Mouse (Mus musculus) frontal cortex, postnatal 10 days (tissue): ENCODE measurements around the gene Bmpr1b.

Source experiments
- DNase-seq, 2 experiments: peaks; one replicate each; pipeline ENCODE4 v3.0.0; 2022; ENCODE audit warnings: low spot score in 2 of 2, mixed read lengths in 1 of 2

Gene Bmpr1b

DNA sequence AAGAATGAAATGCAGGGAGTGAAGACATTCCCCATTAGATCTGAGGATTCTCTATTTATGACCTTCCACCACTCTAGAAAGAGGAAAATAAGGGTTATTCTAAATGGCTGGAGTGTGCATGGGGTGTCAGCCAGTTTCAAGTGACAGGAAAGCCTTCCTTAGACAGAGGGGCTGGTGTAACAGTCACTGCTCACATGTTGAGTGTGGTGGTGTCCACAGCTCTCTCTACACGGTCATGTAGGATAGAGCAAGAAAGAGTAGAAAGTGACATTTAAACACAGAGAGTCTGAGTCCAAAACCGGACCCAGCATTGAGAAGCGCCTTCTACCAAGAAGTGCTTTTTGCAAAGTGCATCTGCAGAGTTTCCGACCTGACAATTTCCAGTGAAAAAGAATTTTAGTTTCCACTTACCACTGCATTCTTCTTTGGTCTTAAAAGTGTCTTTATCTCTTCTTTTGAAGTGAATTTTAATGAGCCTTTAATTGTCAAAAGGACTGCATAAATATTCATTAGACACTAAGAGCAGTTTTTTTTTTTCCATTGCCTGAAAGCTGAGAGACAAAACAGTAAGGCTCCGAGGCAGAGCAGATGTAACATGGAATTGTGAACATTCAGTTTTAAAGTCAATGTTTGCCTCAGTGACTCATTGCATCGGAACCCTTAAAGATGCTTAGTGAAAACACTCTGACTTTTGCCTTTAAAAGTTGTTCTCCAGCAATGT lies 263.2 kb downstream of the Bmpr1b start:
- no peak for DNase-seq

DNA sequence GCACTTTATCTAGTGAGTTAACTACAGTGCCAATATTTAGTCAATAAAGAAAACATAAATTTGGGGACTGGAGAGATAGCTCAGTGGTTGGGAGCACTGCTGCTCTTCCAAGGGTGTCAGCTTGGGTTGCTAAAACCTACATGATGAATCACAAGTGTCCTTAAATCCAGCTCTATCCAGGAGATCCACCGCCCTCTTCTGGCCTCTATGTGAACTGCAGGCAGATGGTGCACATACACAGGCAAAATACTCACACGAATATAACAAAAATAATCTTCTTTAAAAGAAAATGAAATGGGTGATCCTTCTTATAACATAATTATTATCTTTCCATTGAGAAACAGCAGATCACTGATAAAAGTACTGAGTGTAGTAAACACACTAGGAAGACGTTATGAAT lies 268.9 kb downstream of the Bmpr1b start:
- no peak for DNase-seq

DNA sequence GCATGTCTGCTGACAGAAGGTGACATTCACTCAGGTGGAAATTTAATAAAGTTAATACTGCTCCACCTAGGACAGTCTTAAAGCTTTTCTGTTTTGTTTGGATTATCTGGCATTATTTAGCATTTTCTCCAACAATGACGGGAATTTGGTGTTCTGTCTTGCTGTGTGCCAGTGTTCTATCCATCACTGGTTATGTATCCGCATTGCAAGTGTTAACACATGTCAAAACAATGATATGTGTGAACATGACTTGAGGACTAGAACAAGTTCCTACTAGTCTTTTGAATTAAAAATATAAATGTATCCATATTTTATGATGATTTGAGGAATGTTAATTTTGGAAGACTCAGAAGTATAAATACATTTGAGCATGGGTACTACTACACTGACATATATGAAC lies 269.7 kb downstream of the Bmpr1b start:
- DNase-seq, result no peak

- no peak for DNase-seq
Measured at GRCm38 (mm10) chr3:141897698-141898097, 271.5 kb downstream of the Bmpr1b start.

- no peak for DNase-seq
Measured at GRCm38 (mm10) chr3:141896870-141897554, 272.2 kb downstream of the Bmpr1b start.

DNA sequence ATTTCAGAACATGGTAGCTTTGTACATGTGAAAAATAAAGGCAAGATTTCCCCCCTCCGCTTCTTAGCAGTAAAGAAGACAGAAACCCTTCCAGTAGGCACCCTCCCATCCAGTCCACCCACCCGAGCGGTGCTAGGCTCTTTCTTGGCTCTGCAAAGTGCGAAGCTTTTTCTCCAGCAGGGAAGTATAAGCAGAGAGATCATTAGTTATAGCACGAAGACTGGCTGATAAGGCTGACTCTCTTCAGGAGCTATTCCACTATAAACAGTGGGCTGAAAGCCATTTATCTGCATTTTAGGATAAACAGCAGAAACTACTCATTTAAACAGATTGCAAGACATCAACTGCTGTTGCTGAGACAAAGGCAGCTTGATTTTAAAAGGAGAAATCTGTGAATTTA lies 274.1 kb downstream of the Bmpr1b start:
- no peak for DNase-seq

- DNase-seq, result no peak
Measured at GRCm38 (mm10) chr3:141890668-141891067, 278.6 kb downstream of the Bmpr1b start.

DNA sequence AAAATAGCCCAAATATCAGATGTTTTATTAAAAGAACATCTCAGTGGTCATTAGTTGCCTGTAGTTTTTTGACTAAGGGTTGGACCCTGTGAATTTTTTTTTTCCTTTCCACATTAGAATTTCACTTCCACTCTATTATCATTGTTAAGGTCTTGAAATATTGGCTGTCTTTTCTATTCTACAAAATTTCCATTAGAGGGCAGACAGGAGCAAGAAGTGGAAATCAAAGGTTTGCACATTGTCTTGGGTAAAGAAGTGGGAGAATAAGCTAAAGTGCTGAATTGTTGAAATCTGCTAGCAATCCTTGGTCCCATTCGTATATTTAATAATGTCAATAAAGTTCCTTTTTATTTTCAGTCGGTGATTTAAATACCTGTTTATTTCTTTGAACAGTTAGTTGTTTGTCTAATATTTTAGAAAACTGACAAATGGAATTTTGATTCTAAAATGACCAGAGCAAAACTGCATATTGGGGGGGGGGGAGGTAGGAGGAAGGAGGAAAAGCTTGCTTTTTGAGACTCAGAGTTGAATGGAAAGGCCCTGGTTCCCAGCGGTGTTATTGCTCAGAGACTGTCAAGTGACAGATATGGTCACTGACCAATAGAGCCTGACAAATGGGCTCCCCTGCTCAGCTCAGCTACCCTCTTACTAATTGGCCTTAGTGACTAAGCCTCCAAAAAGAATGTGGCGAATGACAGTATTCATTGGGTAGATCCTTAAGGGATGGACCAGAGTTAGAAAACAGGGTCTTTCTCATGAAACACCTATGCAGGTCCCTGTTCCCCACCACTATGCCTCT lies 281.6 kb downstream of the Bmpr1b start:
- DNase-seq, result no peak

GRCm38 (mm10) chr3:141884190-141884589 lies 285.0 kb downstream of the Bmpr1b start:
- DNase-seq, result no peak

DNA sequence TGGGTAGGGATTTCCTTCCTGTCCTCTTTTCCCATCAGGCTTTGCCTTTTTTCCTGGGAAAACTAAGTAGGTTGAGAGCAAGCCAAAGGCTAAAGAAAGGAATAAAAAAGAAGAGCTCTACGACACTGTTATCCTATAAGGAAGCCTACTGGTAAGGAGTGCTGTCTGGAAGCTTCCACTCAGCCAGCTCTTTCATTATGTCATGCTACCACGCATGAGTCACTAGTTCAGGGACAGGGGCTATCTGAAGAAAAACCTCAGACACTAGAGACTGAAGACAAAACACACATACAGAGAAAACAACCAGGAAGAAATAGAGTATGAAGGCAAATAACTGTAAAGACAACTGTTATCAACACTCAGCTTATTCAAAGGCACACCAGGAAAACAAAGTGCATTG lies 286.7 kb downstream of the Bmpr1b start:
- no peak for DNase-seq

DNA sequence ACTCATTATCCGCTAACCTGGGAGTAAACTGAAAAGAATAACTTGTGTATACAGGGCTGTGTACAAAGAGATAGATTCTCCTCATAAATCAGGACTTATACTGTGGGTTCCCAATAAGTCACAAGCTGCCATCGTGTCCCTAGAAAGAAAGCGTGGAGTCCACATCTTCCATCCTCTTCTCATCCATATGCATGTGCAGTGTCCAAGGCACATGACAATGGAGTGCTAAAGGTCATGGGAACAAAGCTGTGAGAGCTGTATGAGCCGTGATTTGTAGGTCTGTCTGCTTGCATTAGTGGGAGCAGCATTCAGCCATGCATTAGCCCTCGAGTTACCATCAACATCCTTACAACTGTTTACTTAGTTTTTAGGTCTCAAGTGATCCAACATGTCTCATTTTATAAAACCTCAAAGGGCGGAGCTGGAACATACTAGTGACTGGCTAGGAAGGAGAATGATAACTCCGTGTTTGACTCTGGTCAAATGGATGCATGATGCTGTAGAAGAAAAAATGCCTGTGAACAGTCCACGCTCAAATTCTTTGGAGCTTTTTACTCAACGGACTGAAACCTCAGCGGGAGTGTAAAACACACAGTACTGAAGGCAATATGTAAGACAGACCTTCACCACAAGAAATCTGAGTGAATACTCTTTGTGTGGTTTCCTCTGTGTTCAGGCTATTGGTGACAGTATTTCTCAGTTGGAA lies 296.7 kb downstream of the Bmpr1b start:
- DNase-seq, result no peak

DNA sequence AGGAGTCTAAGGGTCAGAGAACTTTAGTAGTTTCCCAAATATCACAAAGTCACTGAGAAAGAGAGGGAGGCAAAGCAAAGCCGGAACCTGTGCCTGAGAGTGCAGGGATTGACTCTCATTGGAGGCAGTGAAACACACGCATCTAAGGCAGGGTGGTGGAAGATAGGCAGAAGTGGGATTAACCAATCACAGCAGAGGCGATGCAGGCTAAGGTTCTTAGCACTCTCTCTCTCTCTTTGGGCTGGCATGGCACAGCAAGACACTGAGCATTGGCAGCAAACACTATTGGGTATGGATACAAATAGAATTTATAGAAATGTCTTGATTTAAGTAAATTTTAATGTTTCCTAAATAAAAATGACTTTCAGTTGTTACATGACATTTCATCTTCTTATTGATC lies 297.4 kb downstream of the Bmpr1b start:
- DNase-seq, result no peak

- DNase-seq, result peak in 1 of 2 experiments; percentile 37
Measured at GRCm38 (mm10) chr3:141862816-141863461, 306.3 kb downstream of the Bmpr1b start.

GRCm38 (mm10) chr3:141857123-141857522 lies 312.1 kb downstream of the Bmpr1b start:
- no peak for DNase-seq

DNA sequence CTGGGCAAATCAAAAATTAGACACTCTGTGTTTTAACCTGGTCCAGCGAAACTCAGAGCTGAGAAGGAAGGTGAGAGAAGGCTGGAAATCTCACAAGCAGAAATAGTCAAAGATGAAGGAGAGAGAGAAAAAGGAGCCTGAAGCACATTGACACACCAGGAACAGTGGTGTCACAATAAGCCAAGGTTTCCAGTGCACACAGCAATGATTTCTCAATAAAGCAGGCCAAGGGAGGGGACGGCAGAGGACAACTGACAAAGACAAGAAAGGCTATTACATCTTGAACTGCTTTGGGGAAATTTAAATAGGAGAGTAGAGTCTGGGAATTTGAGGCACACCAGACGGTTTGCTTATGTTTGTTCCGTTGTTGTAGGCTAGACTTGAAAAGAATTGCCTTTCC lies 314.9 kb downstream of the Bmpr1b start:
- DNase-seq, result no peak

DNA sequence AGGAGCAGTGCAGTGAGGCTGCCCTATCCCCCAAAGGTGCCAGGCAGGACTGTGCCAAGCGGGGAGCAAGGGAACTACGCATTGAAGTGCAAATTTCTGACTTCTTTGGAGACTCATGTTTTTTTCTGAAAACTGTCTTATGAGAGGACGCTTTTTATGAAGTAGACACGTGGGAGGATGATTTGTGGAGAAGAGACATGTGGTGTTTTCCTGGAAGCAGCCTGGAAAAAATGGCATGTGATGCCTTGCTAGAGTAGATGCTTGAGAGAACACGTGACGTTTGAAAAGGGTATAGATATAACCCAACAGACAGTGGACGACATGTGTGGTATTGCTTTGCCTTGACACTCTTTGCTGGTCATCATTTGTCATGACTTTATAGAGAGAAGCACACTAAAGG lies 319.1 kb downstream of the Bmpr1b start:
- DNase-seq, result no peak

DNA sequence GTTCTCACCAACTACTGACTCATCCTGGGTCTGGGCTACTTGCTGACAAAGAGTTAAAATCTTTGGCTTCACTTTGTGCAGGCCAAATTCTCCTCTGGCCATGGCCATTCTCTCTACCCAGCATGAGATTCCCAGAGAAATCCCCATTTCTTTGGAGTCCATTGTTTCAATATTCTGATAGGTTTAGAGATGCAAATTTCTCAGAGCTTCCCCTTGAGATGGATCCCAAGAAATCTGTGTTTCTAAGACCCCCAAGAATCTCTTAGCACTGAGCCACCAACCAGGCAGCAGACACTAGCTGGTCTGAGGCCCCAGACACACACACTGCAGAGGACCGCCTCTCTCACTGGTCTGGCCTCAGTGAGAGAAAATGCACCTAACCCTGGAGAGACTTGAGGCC lies 320.0 kb downstream of the Bmpr1b start:
- DNase-seq, result no peak

GRCm38 (mm10) chr3:141838864-141839263 lies 330.4 kb downstream of the Bmpr1b start:
- DNase-seq, result no peak

DNA sequence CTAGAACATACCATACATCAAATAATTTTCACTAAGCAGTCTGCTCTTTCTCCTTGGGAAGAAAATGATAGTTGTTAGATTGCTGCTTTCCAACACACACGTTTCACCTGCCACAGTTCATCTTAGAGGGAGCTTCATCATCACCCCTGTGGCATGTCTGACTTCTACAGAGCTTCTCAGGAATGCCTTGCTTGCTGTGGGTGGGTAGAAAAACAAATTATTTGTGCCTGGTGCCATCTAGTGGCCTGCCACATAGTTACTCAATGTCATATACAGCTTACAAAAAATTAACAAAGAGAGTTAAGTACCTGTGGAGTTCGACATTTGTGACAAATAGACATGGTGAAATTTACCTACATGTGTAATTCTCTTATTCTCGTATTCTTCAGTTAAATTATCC lies 338.1 kb downstream of the Bmpr1b start:
- peak; percentile 37 to 65 for DNase-seq

GRCm38 (mm10) chr3:141828301-141828700 lies 340.9 kb downstream of the Bmpr1b start:
- DNase-seq, result no peak

DNA sequence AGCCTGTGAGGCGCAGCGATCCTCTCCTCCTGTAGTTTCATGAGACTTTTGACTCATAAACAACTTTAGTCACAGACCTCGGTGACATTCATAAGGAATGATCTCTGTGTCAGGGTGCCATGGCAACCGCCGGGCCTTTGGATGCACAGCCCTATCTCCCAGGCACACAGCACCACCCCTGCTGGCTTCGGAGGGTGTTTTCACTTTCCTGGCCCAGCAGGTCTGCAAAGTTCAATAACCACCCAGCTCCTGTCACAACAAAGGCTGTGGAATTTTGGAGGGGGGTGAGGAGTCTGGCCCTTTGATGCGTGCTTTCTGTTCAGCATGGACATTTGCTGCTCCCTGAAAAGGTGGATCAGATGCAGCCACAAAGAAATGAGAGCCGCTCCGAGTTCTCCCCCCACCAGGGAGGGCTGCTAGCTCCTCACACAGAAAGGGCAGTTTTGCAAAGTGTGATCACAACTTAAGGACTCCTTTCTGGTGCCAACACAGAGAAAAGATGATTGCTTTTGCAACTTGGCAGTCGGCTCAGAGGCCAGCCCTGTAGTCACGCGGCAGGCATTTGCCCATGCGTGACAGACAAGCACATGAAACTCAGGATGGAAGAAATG lies 349.8 kb downstream of the Bmpr1b start:
- DNase-seq, result peak in 1 of 2 experiments; percentile 22
